Mouse (Mus musculus): ENCODE data around the gene Prdm13. TPM values are rescaled to one million over a fixed set of nuclear protein-coding genes. Genes with fewer than 3 reads are reported as not detected.

Prdm13 gene
- not detected in 2 replicates for polyA plus RNA-seq (2012; ENCODE audit: insufficient read depth, low replicate concordance)

DNA sequence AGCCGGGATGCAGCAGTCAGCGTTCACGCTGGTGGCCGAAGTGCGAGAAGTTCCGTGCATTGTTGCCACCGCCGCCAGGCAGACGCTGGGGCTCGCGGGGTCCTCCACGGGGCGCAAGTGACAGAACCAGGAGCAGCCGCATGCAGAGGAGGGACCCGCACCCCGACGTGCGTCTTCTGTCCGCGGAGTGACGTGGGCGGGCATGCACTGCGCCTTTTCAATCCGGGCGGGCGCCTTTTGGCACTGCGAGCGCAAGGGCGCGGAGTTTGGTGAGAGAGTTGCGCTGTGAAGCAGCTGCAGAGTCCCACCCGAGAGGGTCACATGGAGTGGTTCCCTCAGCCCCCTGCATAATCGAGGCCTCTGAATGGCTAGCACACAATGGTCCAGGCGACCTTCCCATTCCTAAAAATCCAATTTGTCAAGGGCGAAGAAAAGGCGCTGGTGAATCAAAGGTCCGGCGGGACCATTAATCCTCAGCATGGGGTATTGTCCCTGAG is at the start of gene Prdm13:
Prdm13 (minus strand) TSS at position 369 of the 497 bp plus-strand sequence.
- Histone ChIP-seq H3K4me3 (replicated peaks) (no peak within 1 kb of the TSS), H3K36me3 (replicated peaks; ENCODE audit: low read length) (no peaks in the 10 kb centered on the region), H3K4me1 (peaks cover 18% of the 10 kb centered on the region), H3K9me3 (peaks cover 8% of the 10 kb centered on the region; the same call in 1 of the 2 replicates), H3K27me3 (replicated peaks) (peaks cover 95% of the 10 kb centered on the region)
- no peak for TF ChIP-seq GATA1 (IDR thresholded peaks at IDR 0.05; ENCODE audit: borderline replicate concordance, low read length)
- TF ChIP-seq FLI1 (IDR thresholded peaks at IDR 0.05; ENCODE audit: low read length): no peak

DNA sequence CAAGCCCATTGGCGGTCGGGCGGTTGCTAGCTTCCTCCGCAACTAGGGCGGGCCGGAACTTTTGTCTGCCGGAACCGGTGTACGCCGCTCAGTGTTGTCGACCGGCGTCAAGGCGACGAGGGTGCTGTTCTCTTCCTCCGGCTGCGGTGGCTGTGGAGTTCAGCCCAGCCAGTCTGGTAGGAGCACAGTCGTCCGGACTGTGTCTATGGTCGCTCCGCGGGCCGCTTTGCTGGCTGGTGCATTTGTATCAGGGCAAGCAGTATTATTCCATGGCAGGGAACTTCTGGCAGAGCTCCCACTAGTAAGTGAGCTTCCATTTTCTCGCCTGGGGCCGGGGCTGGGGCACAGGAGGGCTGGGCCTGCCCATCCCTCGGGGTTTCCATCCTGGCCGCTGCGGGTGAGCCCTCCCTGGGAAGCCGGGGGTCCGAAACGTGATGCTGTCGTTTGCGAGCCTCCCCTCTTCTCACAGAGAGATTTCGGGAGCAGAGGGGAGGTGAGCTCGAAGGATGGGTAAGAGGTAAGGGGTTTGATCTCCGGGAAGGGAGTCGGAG is 41.9 kb upstream of the Prdm13 start, which contains the start of gene Ccnc:
Ccnc (plus strand) TSS at position 87 of the 551 bp plus-strand sequence.
- Histone ChIP-seq H3K27me3 (replicated peaks) (no peaks in the 10 kb centered on the region), H3K4me1 (peaks cover 10% of the 10 kb centered on the region; the same call in 1 of the 2 replicates), H3K9me3 (no peaks in the 10 kb centered on the region), H3K36me3 (replicated peaks; ENCODE audit: low read length) (peaks cover 15% of the 10 kb centered on the region), H3K4me3 (replicated peaks) (peak within 1 kb of the TSS; percentile 96)
- TF ChIP-seq GATA1 (IDR thresholded peaks at IDR 0.05; ENCODE audit: borderline replicate concordance, low read length) (no peak), FLI1 (IDR thresholded peaks at IDR 0.05; ENCODE audit: low read length) (no peak)

DNA sequence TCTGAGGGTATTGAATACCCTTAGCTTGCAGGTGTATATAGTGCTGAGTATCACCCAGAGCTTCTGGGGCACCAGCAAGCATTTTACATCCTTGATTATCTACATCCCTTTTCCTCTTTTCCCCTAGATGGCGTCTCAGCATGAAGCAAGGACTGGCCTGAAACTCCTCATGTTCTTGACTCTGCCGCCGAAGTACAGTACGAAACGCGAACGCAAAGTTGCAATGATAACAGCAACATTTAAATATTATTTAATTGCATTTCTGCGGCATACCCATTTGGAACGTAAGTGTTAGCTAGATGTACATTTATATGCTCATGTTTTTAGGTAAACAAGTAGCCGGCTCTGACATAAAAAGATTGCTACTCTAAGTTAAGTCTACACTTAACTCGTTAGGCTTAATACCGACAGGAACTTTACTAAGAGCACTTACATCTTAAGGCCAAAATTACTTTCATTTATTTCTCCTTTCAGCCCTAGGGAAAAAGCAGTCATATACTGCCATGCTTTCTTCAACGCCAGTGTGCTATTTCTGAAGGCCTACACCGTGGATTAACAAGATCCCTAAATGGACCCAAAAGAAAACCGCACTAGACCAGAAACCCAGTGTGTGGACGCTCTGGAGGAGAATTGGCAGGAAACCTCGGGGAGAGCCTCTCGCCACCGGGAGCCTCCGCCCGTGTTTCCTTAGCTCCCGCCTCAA is 41.3 kb upstream of the Prdm13 start:
- Histone ChIP-seq H3K9me3 (no peaks in the 10 kb centered on the region), H3K27me3 (replicated peaks) (no peaks in the 10 kb centered on the region), H3K4me3 (replicated peaks) (peak overlapping the region; percentile 96), H3K36me3 (replicated peaks; ENCODE audit: low read length) (peaks cover 13% of the 10 kb centered on the region), H3K4me1 (peaks cover 10% of the 10 kb centered on the region; the same call in 1 of the 2 replicates)
- no peak for TF ChIP-seq FLI1 (IDR thresholded peaks at IDR 0.05; ENCODE audit: low read length)
- TF ChIP-seq GATA1 (IDR thresholded peaks at IDR 0.05; ENCODE audit: borderline replicate concordance, low read length): no peak

DNA sequence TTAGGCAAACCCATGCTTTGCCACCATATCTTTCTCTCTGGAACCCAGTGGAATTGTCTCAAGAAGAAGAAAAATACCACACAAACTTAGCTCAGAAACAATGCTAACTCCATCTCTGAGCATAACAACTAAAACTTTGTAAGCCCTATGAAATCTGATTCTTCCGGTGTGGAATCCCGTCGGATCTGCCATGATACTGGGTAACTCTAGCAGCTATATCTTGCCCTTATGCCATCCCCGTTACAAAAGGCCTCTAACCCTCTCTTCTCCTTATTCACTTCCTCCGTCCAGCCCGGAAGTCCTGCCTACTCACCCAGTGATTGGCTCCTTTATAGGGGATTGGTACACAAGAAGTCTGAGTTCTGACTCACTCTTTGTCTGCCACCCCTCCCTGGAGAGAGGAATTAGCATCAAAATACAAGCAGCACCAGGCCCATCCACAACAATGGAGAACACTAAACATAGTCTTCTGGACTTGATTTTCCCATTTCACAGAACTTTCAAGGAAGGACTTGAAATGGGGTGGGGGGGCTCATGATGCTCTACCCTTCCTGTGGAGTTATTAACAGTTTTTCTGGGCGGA is 37.1 kb upstream of the Prdm13 start:
- peaks cover 8% of the 10 kb centered on the region for H3K27me3 ChIP-seq (replicated peaks)
- no peak for TF ChIP-seq GATA1 (IDR thresholded peaks at IDR 0.05; ENCODE audit: borderline replicate concordance, low read length)
- no peak for TF ChIP-seq FLI1 (IDR thresholded peaks at IDR 0.05; ENCODE audit: low read length)
- H3K9me3 ChIP-seq: no peaks in the 10 kb centered on the region

DNA sequence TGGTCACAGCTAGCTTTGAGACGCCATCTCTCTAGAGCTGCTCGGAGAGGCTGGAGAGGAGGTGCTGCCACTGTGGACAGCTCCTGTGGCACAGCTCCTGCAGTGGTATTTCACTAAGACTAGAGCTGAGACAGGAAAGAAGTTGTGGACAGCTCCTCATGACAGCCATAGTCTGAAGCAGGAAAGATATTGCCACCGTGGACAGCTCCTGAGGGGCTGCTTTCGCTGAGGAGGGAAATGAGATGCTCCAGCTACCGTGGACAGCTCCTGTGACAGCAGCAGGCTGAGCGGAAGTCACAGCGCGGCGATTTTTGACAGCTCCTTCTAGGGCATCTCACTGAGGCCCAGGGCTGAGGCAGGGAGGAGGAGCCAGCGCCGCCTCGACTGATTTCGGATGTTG is 26.4 kb upstream of the Prdm13 start:
- Histone ChIP-seq H3K27me3 (replicated peaks) (peaks cover 9% of the 10 kb centered on the region), H3K4me3 (replicated peaks) (peak overlapping the region; percentile 43), H3K9me3 (no peaks in the 10 kb centered on the region), H3K36me3 (replicated peaks; ENCODE audit: low read length) (no peaks in the 10 kb centered on the region), H3K4me1 (peaks cover 7% of the 10 kb centered on the region)
- TF ChIP-seq GATA1 (IDR thresholded peaks at IDR 0.05; ENCODE audit: borderline replicate concordance, low read length) (no peak), FLI1 (IDR thresholded peaks at IDR 0.05; ENCODE audit: low read length) (peak; percentile 59; the same call in 1 of the 2 replicates)

More for the DNA sequence above, 37.1 kb upstream of the Prdm13 start:
- Histone ChIP-seq H3K4me1 (no peaks in the 10 kb centered on the region; the same call in 1 of the 2 replicates), H3K4me3 (replicated peaks) (no peak overlapping the region), H3K36me3 (replicated peaks; ENCODE audit: low read length) (no peaks in the 10 kb centered on the region)

DNA sequence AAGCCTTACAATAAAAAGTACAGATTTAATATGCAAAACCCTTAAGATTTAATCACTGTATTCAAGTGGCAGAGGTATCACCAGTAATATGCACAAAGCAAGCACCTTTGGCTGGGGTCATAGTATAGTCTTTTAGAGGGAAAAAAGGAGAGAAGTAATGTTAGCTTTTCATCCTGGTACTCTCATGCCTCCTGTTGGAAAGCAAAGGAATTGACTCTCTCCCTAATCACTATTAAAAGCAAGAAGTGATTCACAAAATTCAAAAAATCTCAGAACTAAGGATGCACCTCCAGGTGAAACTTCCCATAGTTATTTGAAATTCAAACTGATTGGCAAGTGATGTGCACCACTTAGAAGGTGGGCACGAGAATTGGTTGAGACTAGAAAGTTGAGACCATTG is 19.3 kb upstream of the Prdm13 start:
- H3K4me3 ChIP-seq (replicated peaks): no peak overlapping the region
- peaks cover 4% of the 10 kb centered on the region for H3K27me3 ChIP-seq (replicated peaks)
- H3K9me3 ChIP-seq: no peaks in the 10 kb centered on the region
- no peaks in the 10 kb centered on the region for H3K36me3 ChIP-seq (replicated peaks; ENCODE audit: low read length)
- H3K4me1 ChIP-seq: no peaks in the 10 kb centered on the region
- TF ChIP-seq FLI1 (IDR thresholded peaks at IDR 0.05; ENCODE audit: low read length) (no peak), GATA1 (IDR thresholded peaks at IDR 0.05; ENCODE audit: borderline replicate concordance, low read length) (no peak)

DNA sequence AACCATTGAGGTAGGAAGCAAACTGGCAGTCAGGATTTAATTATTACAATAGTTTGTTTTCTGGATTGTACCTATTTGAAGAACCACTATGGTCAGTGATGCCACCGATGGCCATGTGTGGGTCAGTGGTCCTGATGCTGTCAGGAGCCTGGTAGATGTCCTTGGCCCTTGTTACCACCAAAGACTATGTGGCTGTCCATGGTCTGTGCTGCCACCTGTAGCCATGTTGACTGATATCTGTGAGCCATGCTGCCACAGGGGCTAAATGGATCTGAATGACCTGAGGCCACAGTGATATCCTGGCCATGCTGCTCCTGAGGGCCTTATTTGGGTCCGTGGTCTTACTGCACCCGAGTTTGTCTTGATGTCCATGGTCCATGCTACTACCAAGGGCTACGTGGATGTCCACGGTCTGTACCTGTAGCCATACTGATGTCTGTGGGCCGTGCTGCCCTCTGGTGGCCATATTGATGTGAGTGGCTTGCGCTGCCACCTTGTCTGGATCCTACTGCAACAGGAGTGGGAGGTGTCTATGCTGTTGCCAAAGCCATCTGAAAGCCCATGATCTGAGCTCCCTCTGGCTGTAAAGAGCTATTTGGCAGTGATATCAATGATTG is 10.0 kb upstream of the Prdm13 start:
- H3K4me1 ChIP-seq: peaks cover 4% of the 10 kb centered on the region; the same call in 1 of the 2 replicates
- H3K9me3 ChIP-seq: no peaks in the 10 kb centered on the region
- peaks cover 29% of the 10 kb centered on the region for H3K27me3 ChIP-seq (replicated peaks)
- no peak overlapping the region for H3K4me3 ChIP-seq (replicated peaks)
- no peaks in the 10 kb centered on the region for H3K36me3 ChIP-seq (replicated peaks; ENCODE audit: low read length)
- TF ChIP-seq GATA1 (IDR thresholded peaks at IDR 0.05; ENCODE audit: borderline replicate concordance, low read length) (no peak), FLI1 (IDR thresholded peaks at IDR 0.05; ENCODE audit: low read length) (no peak)

DNA sequence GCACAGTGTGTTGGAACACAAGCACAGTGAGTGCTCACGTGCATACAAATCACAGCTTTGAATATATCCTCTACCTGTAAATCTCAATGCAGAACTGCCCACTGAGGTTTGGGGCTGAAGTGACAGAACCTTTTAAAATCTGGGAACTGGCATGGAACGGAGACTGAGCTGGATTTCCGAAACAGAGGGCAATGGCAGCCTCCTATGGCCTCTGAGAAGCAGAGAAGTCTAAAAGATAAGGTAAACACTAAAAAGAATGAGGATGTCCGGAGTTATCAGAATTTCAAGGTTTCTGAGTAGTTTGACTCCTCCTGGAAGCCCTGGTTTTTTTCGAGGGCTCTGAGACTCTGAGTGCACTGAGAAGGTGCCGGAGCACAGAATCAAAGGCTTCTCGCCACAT is 4.5 kb upstream of the Prdm13 start:
- Histone ChIP-seq H3K4me1 (peaks cover 18% of the 10 kb centered on the region), H3K36me3 (replicated peaks; ENCODE audit: low read length) (no peaks in the 10 kb centered on the region), H3K4me3 (replicated peaks) (no peak overlapping the region), H3K27me3 (replicated peaks) (peaks cover 76% of the 10 kb centered on the region), H3K9me3 (peaks cover 8% of the 10 kb centered on the region; the same call in 1 of the 2 replicates)
- TF ChIP-seq GATA1 (IDR thresholded peaks at IDR 0.05; ENCODE audit: borderline replicate concordance, low read length): no peak
- no peak for TF ChIP-seq FLI1 (IDR thresholded peaks at IDR 0.05; ENCODE audit: low read length)

DNA sequence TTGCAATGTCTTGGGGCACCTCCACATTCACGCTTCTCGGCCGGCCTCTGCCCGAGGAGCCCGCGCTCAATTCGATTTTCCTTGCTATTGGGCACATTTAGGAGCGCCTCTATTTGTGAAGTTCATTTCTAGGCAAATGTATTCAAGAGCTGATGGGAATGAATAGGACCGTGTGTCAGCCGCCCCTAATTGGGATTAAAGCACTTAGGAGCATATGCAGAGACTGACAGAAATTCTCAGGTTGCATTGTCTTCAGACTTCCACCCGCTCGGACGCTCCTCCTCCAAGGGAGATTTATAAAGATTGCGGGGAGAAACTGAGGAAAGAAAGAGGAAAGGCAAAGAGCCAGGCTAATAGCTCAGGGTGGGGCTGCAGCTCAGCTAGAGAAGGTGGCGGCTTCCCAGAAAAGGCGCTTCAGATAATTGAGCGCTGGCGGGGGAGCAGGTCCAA is 3.8 kb upstream of the Prdm13 start:
- peaks cover 8% of the 10 kb centered on the region; the same call in 1 of the 2 replicates for H3K9me3 ChIP-seq
- H3K27me3 ChIP-seq (replicated peaks): peaks cover 83% of the 10 kb centered on the region
- H3K4me1 ChIP-seq: peaks cover 18% of the 10 kb centered on the region
- H3K36me3 ChIP-seq (replicated peaks; ENCODE audit: low read length): no peaks in the 10 kb centered on the region
- peak overlapping the region; percentile 28 for H3K4me3 ChIP-seq (replicated peaks)
- TF ChIP-seq FLI1 (IDR thresholded peaks at IDR 0.05; ENCODE audit: low read length): no peak
- TF ChIP-seq GATA1 (IDR thresholded peaks at IDR 0.05; ENCODE audit: borderline replicate concordance, low read length): no peak
